Mouse (Mus musculus) adrenal gland, adult 10 weeks (tissue): ENCODE data around the gene Ak1. TPM values are rescaled to one million over a fixed set of nuclear protein-coding genes. Genes with fewer than 3 reads are reported as not detected.

ENCODE experiments used
- polyA plus RNA-seq: library from polyadenylated mRNA; stranded (reverse); fragments of 350-450 nt; fragmentation: Illumina TruSeq; extraction: RNeasy Lipid Tissue Mini Kit (QIAGEN cat#74804); gene quantifications from one replicate; pipeline ENCODE4 v1.2.3, GENCODE M21; 2014; ENCODE audit warnings: low read depth, low replicate concordance

The Ak1 gene
- 9.0 TPM for polyA plus RNA-seq

DNA sequence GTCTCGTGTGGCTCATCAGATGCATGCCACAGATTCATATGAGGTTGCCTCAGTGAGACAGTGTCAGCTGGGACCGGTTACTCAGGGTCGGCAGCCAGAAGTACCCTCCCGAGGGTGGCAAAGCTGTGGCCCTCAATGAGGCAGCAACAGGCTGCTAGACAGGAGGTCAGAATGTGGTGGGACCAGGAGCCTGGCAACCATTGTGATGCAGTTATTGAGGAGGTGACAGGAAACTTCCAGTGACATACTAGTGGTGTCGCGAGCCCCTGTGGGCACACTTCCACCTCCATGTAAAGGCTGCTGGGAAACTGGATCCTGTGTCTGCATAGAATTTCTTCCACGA lies at the start of gene Ak1:
Gene Ak1, plus strand, starts transcription at position 242 of the 343 bp plus-strand sequence.

DNA sequence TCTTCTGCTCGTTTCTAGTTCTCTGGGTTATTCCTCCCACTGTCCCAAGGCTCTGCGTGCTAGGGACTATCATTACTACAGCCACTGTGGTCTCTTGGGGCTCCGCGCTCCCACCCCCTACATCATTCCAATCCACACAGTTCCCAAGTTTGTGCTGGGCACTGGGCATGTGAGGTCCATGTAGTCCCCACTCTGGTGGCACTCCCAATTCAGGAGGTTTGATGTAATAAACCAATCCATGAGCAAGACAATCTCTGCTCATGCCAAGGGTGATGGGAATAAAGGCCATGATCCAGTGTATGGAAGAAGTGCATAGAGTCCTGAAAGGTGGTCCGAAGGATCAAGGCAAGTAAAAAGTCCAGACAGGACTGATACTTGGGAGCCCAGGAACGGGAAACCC lies 47.1 kb upstream of the Ak1 start, which contains the start of gene Pip5kl1:
Gene Pip5kl1, plus strand, starts transcription at position 301 of the 400 bp plus-strand sequence.

DNA sequence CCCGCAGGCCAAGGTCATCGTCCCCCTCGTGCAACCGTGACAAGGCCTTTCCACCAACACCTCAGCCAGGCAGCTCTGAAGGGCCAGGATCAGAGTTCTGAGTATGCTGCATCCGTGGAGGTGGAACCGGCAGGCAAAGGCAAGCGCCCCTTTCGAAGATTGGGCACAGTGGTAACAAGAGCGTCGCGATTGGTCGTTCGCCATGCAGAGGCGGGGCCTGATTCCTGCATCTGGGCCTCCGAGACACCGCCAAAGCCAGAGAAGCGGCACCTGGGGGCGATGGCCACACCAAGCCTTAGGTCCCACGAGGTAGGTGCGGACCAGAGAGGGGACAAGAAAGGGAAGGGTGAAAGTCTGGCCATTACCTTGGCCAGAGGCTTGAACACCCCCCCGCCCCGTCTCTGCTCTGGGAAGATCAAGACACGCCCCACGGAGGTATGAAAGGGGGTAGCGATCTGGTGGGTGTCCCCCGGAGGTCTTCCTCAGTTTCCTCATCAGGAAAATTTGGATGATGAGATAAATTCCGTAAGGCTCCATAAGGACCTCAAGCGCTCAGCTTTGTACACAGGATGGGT lies 45.9 kb upstream of the Ak1 start, which contains the start of gene 9430097D07Rik:
Gene 9430097D07Rik, minus strand, starts transcription at position 99 of the 575 bp plus-strand sequence.

DNA sequence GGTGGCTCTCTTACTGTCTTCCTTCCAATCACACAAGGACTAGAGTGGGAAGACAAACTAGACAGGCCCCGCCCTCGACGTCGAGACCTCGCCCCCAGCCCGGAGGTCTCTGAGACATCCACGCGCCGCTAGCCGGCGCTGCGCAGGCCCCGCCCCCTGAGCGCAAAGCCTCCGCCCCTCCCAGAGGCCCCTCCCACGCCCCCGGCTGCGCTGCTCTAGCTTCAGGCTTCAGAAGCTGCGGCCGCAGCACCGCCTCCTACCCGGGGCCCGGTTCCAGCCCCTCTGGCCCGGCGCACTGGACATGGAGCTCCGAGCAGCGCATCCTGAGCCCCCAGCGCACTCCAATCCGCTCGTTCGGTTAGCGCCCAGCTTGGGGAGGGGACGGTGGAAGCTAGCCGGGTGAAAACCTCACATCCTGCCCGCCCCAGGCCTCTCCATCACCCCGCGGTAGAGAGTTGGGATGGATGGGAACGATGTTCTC lies 34.6 kb upstream of the Ak1 start, which contains the start of gene St6galnac4:
Gene St6galnac4, plus strand, starts transcription at position 225 of the 481 bp plus-strand sequence.

DNA sequence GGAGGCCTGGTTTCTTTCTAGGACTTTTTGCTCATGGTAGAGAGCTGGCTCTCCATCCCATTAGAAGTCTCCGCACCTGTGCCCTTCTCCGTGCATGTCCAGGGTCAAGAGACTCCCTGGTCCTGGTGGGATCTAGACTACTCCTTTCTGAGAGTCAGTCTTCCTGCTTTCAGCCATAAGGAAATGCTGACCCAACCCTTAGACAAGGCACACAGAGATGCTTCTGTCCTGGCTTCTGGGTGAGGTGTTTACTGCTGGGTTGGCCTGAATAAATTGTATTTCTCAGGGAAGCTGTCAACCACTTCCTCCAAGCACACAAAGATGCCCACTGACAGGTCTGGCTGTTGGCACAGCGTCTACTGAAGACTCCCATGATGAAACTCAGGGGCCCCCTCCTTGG lies 22.1 kb upstream of the Ak1 start, which contains the start of gene St6galnac6:
Gene St6galnac6, plus strand, starts transcription at position 301 of the 400 bp plus-strand sequence.

DNA sequence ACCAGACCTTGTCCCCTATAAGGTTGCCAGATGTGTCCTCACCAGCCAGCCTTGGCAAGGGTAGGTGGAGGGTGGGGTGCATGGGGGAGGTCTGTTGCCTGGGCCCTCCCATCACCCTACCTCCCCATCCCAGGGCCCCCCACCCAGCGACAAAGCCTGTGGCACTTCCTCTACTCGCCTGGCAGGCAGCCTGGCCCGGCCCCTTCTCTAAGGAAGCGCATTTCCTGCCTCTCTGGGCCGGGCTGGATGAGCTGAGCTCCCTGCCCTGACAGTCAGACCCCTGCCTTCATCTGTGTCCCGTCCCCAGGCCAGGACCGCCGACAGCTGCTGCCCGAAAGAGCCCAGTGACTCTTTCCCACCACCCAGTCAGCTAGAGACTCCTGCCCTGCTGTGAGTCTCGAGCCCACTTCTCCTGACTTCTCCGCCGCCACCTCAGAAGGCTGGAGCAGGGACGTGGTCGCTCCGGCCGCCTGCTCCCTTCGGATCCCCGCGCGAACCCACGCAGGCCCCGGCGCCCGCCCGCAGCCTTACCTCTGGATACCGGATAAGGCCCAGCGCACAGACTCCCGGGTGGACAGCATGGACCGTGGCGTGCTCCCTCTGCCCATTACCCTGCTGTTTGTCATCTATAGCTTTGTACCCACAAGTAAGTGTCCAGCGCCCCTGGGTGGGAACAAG lies 25.0 kb downstream of the Ak1 start, which contains the start of gene Eng:
Gene Eng, plus strand, starts transcription at position 217 of the 678 bp plus-strand sequence.

Other genes with a start within 250 kb of the Ak1 start
- 10.9 TPM for gene 1110008P14Rik, start 239.8 kb upstream of the Ak1 start, polyA plus RNA-seq
- gene Lcn2, start 233.5 kb upstream of the Ak1 start, polyA plus RNA-seq: not detected
- 4.5 TPM for gene Ptges2, start 225.9 kb upstream of the Ak1 start, polyA plus RNA-seq
- 0.82 TPM for gene Naif1, start 171.3 kb upstream of the Ak1 start, polyA plus RNA-seq
- 10.1 TPM for gene Slc25a25, start 170.3 kb upstream of the Ak1 start, polyA plus RNA-seq
- 8.6 TPM for gene Fam102a, start 86.4 kb upstream of the Ak1 start, polyA plus RNA-seq
- 2.4 TPM for gene Dpm2, start 50.9 kb upstream of the Ak1 start, polyA plus RNA-seq
- gene Pip5kl1, start 47.0 kb upstream of the Ak1 start, polyA plus RNA-seq: not detected
- gene 9430097D07Rik, start 46.1 kb upstream of the Ak1 start, polyA plus RNA-seq: not detected
- 0.87 TPM for gene St6galnac4, start 34.7 kb upstream of the Ak1 start, polyA plus RNA-seq
- gene St6galnac6, start 22.0 kb upstream of the Ak1 start, polyA plus RNA-seq: 7.6 TPM
- 3.0 TPM for gene Eng, start 24.8 kb downstream of the Ak1 start, polyA plus RNA-seq
- gene Fpgs, start 82.4 kb downstream of the Ak1 start, polyA plus RNA-seq: not detected
- gene Cdk9, start 91.3 kb downstream of the Ak1 start, polyA plus RNA-seq: 45.2 TPM
- gene Sh2d3c, start 99.3 kb downstream of the Ak1 start, polyA plus RNA-seq: 0.52 TPM
- not detected for gene 6330409D20Rik, start 119.3 kb downstream of the Ak1 start, polyA plus RNA-seq
- gene Tor2a, start 135.5 kb downstream of the Ak1 start, polyA plus RNA-seq: 0.64 TPM
- gene Ttc16, start 153.9 kb downstream of the Ak1 start, polyA plus RNA-seq: not detected
- gene Ptrh1, start 154.0 kb downstream of the Ak1 start, polyA plus RNA-seq: 0.70 TPM
- not detected for gene Cfap157, start 162.7 kb downstream of the Ak1 start, polyA plus RNA-seq
- gene Stxbp1, start 225.5 kb downstream of the Ak1 start, polyA plus RNA-seq: 8.2 TPM